Mouse (Mus musculus): ENCODE measurements at regions not wholly inside any gene's neighbourhood (a gene's known extent, or its start where the extent isn't known, plus 50 kb on each side); places are given as distances from the start of the nearest gene placed in this dataset.
A peak's percentile ranks its signal among the peaks of the same experiment; 100 is the strongest.

DNA sequence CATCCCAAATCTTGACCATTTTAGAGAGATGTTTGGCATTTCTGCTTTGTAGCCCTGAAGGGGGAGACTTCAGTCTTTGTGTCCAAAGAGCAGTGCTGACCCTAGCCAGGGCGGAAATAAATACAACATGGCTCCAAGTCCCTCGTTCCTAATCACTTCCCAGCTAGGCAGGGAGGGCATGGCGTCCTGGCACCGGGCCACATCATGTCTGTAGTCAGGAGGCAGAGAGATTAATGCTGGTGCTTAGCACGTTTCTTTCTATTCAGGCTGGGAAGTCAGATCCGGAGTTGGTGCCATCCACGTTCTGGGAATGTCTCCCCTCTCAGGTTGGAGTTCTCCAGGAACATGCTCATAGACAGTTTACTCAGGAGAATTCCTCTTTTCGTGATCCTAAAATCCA, 206.3 kb upstream of the Zfp64 start:
- no peak overlapping the region for H3K4me3 ChIP-seq (ENCODE audit: low read depth, low read length)
- H3K9ac ChIP-seq (ENCODE audit: low read length), result no peak overlapping the region
- no peak for ATAC-seq
- H3K4me2 ChIP-seq (ENCODE audit: low read length), result no peak overlapping the region
- H3K9me3 ChIP-seq (replicated peaks; ENCODE audit: control insufficient read depth, low read length), result no peaks in the 10 kb centered on the region
- DNase-seq (ENCODE audit: low spot score), result no peak
- no peaks in the 10 kb centered on the region for H3K27me3 ChIP-seq (replicated peaks; ENCODE audit: control insufficient read depth, insufficient read depth, low read length)
- H3K36me3 ChIP-seq (ENCODE audit: control insufficient read depth, insufficient read depth, low read length), result no peaks in the 10 kb centered on the region
- no peaks in the 10 kb centered on the region for H3K4me1 ChIP-seq (ENCODE audit: control insufficient read depth, insufficient read depth, low read length)
- H3K27ac ChIP-seq (ENCODE audit: low read depth, low read length), result no peak overlapping the region
- WGBS, result 69% methylated on average over 8 of the region's 8 CpGs

DNA sequence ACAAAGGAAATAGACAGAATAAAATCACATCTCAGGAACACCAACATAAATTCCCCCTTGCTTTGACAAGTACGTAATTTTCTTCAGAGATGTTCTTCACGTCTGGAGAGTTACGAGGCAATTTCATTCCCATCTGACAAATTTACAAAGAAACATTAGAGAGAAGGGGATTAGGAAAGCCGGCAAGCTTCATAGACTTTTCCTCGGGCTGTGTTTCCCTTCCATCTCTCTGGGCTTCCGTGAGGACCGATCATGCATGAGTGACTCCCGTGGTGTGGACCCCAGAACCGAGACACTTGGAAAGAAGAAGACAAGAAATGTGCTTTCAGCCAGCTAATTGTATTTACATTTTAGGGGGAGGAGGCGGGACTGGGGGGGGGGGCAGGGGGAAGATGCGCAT, 203.4 kb upstream of the Zfp64 start:
- Histone ChIP-seq H3K9me3 (replicated peaks; ENCODE audit: control insufficient read depth, low read length) (no peaks in the 10 kb centered on the region), H3K9ac (ENCODE audit: low read length) (no peak overlapping the region), H3K4me2 (ENCODE audit: low read length) (peak overlapping the region; percentile 20; the same call in 1 of the 2 replicates), H3K4me1 (ENCODE audit: control insufficient read depth, insufficient read depth, low read length) (no peaks in the 10 kb centered on the region), H3K4me3 (ENCODE audit: low read depth, low read length) (no peak overlapping the region), H3K36me3 (ENCODE audit: control insufficient read depth, insufficient read depth, low read length) (no peaks in the 10 kb centered on the region), H3K27me3 (replicated peaks; ENCODE audit: control insufficient read depth, insufficient read depth, low read length) (no peaks in the 10 kb centered on the region), H3K27ac (ENCODE audit: low read depth, low read length) (no peak overlapping the region)
- WGBS, result 34% methylated on average over 11 of the region's 11 CpGs
- ATAC-seq (no peak), DNase-seq (ENCODE audit: low spot score) (no peak)

DNA sequence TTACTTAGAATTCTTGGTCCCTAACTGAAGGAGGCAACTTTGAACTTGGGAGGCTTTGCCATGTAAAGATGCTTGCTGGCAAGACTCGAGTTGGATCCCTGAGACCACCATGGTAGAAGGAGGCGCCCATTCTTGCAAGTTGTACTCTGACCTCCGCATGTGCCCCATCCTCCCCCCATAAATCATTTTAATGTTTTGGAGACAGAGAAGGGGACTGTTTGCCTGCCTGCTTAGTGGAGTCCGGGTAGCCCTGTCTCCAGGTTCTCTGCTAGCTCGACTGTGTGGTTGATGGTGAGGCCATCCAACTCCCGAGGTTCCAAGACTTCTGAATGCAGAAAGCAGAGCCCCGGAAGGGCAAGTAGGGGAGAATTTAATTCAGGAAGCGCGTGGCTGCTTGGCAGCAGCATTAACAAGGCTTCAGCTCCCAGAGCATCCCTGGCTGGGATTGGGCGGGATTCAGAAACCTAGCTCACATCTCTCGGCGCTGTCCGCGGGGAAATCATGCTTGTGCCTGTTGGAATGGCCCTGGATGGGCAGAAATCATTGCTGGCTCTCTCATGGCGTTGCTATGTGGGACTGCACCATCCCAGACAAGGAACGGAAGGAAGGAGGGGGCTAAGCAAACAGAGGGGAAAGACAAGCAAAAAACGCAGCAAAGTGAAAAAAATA, 202.8 kb upstream of the Zfp64 start:
- H3K4me2 ChIP-seq (ENCODE audit: low read length), result no peak overlapping the region
- H3K4me1 ChIP-seq (ENCODE audit: control insufficient read depth, insufficient read depth, low read length), result no peaks in the 10 kb centered on the region
- DNase-seq (ENCODE audit: low spot score), result peak; percentile 30
- ATAC-seq, result no peak
- no peaks in the 10 kb centered on the region for H3K27me3 ChIP-seq (replicated peaks; ENCODE audit: control insufficient read depth, insufficient read depth, low read length)
- H3K27ac ChIP-seq (ENCODE audit: low read depth, low read length), result no peak overlapping the region
- 66% methylated on average over 17 of the region's 17 CpGs for WGBS
- no peak overlapping the region for H3K4me3 ChIP-seq (ENCODE audit: low read depth, low read length)
- H3K36me3 ChIP-seq (ENCODE audit: control insufficient read depth, insufficient read depth, low read length), result no peaks in the 10 kb centered on the region
- H3K9ac ChIP-seq (ENCODE audit: low read length), result no peak overlapping the region
- H3K9me3 ChIP-seq (replicated peaks; ENCODE audit: control insufficient read depth, low read length), result no peaks in the 10 kb centered on the region

DNA sequence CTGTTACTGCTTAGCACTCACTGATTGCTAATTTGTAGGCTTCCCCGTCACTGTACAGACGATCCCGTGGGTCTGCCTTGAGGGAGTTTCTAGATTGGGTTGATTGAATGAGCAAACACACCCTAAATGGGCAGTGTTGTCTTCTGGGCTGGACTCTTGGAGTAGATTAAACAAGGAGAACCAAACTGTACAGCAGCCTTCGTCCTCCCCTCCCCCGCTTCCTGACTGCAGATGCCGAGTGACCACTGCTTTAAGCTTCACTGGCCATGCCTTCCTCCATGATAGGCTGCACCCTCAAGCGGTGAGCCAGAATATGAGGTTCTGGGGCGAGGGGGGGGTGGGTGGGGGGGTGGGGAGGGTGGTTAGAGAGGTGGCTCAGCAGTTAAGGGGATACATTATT, 201.5 kb upstream of the Zfp64 start:
- DNase-seq (ENCODE audit: low spot score) (no peak), ATAC-seq (no peak)
- no peak overlapping the region for H3K9ac ChIP-seq (ENCODE audit: low read length)
- no peak overlapping the region for H3K4me3 ChIP-seq (ENCODE audit: low read depth, low read length)
- 78% methylated on average over 8 of the region's 8 CpGs for WGBS
- no peaks in the 10 kb centered on the region for H3K9me3 ChIP-seq (replicated peaks; ENCODE audit: control insufficient read depth, low read length)
- no peak overlapping the region for H3K27ac ChIP-seq (ENCODE audit: low read depth, low read length)
- H3K4me1 ChIP-seq (ENCODE audit: control insufficient read depth, insufficient read depth, low read length), result no peaks in the 10 kb centered on the region
- no peak overlapping the region for H3K4me2 ChIP-seq (ENCODE audit: low read length)
- H3K27me3 ChIP-seq (replicated peaks; ENCODE audit: control insufficient read depth, insufficient read depth, low read length), result no peaks in the 10 kb centered on the region
- H3K36me3 ChIP-seq (ENCODE audit: control insufficient read depth, insufficient read depth, low read length), result no peaks in the 10 kb centered on the region

DNA sequence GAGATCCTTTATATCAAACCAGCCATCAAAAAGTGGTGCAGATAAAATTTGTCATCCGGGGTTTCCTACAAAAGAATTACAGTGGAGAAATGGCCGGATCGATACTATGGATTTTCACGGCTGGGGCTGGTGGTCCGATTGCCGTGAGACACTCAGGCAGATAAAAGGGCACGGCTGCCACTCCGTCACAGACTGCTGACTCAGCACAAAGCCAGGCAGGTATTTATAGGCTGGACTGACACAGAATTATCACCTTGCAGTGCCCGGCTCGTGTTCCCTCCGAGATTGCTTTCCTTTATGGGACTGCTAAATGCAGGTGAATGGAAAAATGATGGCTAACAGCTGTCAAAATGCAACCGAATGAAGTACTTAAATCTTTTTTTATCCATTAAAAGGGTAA, 199.5 kb upstream of the Zfp64 start:
- no peak for ATAC-seq
- no peak overlapping the region for H3K4me3 ChIP-seq (ENCODE audit: low read depth, low read length)
- H3K27me3 ChIP-seq (replicated peaks; ENCODE audit: control insufficient read depth, insufficient read depth, low read length), result no peaks in the 10 kb centered on the region
- H3K27ac ChIP-seq (ENCODE audit: low read depth, low read length), result no peak overlapping the region
- no peaks in the 10 kb centered on the region for H3K4me1 ChIP-seq (ENCODE audit: control insufficient read depth, insufficient read depth, low read length)
- no peak overlapping the region for H3K9ac ChIP-seq (ENCODE audit: low read length)
- H3K9me3 ChIP-seq (replicated peaks; ENCODE audit: control insufficient read depth, low read length), result no peaks in the 10 kb centered on the region
- DNase-seq (ENCODE audit: low spot score), result no peak
- WGBS, result 91% methylated on average over 12 of the region's 12 CpGs
- no peaks in the 10 kb centered on the region for H3K36me3 ChIP-seq (ENCODE audit: control insufficient read depth, insufficient read depth, low read length)
- no peak overlapping the region for H3K4me2 ChIP-seq (ENCODE audit: low read length)

DNA sequence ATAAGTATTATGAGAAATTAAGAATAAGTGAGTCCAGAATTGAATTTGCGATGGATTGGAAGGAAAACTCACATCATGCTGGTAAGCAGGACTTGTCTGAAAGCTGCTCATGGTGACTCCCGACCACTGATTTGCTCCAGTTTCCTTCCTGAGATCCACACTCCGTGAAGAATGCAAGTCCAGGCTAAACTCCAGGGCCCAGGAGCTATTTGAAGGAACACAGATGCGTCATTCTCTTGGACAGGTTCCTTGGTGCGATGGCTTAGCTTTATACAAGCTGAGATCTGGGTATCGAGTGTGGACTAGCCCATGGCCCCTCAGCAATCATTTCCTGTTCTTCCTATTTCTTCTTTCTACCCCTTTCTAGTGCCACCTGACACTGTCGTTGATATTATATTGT, 192.3 kb upstream of the Zfp64 start:
- Histone ChIP-seq H3K4me1 (ENCODE audit: control insufficient read depth, insufficient read depth, low read length) (no peaks in the 10 kb centered on the region), H3K27me3 (replicated peaks; ENCODE audit: control insufficient read depth, insufficient read depth, low read length) (no peaks in the 10 kb centered on the region)

DNA sequence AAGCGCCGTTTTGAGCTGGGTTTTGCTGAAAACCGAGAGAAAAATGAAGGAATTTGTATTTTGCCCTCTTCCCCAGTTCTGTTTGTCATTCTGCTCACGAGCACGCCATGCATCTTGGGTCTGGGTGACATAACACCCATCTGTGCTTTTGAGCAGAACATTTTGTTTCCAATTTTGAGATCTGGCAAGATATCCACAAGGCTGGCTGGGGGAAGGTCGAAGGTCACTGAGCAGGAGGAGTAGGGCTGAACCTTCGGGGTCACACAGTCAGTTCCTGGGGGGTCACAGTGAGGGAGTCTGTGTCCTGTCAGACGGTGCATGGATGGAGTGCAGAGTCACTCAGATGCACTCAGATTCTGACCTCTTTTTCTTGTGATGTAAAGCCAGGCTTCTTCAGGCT, 186.8 kb upstream of the Zfp64 start:
- WGBS, result 85% methylated on average over 8 of the region's 8 CpGs
- Histone ChIP-seq H3K27me3 (replicated peaks; ENCODE audit: control insufficient read depth, insufficient read depth, low read length) (no peaks in the 10 kb centered on the region), H3K4me2 (ENCODE audit: low read length) (no peak overlapping the region), H3K27ac (ENCODE audit: low read depth, low read length) (no peak overlapping the region), H3K36me3 (ENCODE audit: control insufficient read depth, insufficient read depth, low read length) (no peaks in the 10 kb centered on the region), H3K4me3 (ENCODE audit: low read depth, low read length) (no peak overlapping the region), H3K9me3 (replicated peaks; ENCODE audit: control insufficient read depth, low read length) (no peaks in the 10 kb centered on the region), H3K4me1 (ENCODE audit: control insufficient read depth, insufficient read depth, low read length) (no peaks in the 10 kb centered on the region), H3K9ac (ENCODE audit: low read length) (no peak overlapping the region)
- ATAC-seq (no peak), DNase-seq (ENCODE audit: low spot score) (no peak)

More for the DNA sequence above, 192.3 kb upstream of the Zfp64 start:
- H3K36me3 ChIP-seq (ENCODE audit: control insufficient read depth, insufficient read depth, low read length), result no peaks in the 10 kb centered on the region
- no peak for ATAC-seq
- DNase-seq (ENCODE audit: low spot score), result no peak
- H3K9me3 ChIP-seq (replicated peaks; ENCODE audit: control insufficient read depth, low read length), result no peaks in the 10 kb centered on the region
- no peak overlapping the region for H3K4me3 ChIP-seq (ENCODE audit: low read depth, low read length)
- 88% methylated on average over 7 of the region's 7 CpGs for WGBS
- H3K4me2 ChIP-seq (ENCODE audit: low read length), result no peak overlapping the region
- H3K9ac ChIP-seq (ENCODE audit: low read length), result no peak overlapping the region
- no peak overlapping the region for H3K27ac ChIP-seq (ENCODE audit: low read depth, low read length)

DNA sequence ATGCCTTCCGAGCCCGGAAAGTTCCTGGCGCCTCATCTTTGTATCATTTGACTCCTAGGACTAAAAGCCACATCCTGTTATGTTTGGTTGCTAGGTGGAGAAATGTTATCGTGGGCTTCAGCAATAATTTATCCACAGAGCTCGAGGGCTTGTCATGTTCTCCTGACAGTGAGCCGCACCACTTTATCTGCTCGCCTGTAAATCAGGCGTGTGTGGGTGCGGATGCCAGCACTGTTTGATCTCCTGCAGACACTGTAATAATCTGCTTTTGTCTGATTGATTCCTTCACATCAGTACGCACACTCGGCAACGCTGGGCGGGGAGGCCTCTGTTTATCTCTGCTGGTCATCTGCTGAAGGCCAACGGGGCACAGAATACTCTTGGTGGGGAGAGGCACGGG, 178.5 kb upstream of the Zfp64 start:
- H3K4me1 ChIP-seq (ENCODE audit: control insufficient read depth, insufficient read depth, low read length), result no peaks in the 10 kb centered on the region
- no peak overlapping the region for H3K4me3 ChIP-seq (ENCODE audit: low read depth, low read length)
- H3K4me2 ChIP-seq (ENCODE audit: low read length), result no peak overlapping the region
- no peak overlapping the region for H3K9ac ChIP-seq (ENCODE audit: low read length)
- H3K27ac ChIP-seq (ENCODE audit: low read depth, low read length), result no peak overlapping the region
- 81% methylated on average over 15 of the region's 15 CpGs for WGBS
- ATAC-seq (no peak), DNase-seq (ENCODE audit: low spot score) (no peak)
- no peaks in the 10 kb centered on the region for H3K9me3 ChIP-seq (replicated peaks; ENCODE audit: control insufficient read depth, low read length)
- H3K27me3 ChIP-seq (replicated peaks; ENCODE audit: control insufficient read depth, insufficient read depth, low read length), result no peaks in the 10 kb centered on the region
- no peaks in the 10 kb centered on the region for H3K36me3 ChIP-seq (ENCODE audit: control insufficient read depth, insufficient read depth, low read length)

DNA sequence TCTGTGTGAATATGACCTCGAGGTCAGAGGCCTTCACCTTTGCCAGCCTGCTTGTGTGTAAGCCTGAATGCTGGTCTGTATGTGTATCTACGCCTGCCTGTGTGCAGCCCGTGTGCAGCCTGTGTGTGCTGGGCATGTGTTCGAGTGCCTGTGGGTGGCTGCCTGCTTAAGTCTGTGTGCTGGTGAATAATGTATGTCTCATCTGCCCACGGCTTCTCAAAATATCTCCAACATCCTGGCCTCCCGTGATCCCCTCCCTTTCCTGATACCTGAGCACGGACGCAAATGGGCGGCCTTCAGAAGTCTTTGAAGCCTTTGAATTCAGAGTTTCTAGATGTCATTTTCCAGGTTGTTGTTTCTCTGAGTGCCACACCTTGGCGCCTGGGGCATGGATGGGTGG, 170.1 kb upstream of the Zfp64 start:
- 90% methylated on average over 10 of the region's 10 CpGs for WGBS
- no peak overlapping the region for H3K4me3 ChIP-seq (ENCODE audit: low read depth, low read length)
- no peaks in the 10 kb centered on the region for H3K36me3 ChIP-seq (ENCODE audit: control insufficient read depth, insufficient read depth, low read length)
- H3K27ac ChIP-seq (ENCODE audit: low read depth, low read length), result no peak overlapping the region
- DNase-seq (ENCODE audit: low spot score) (no peak), ATAC-seq (no peak)
- no peaks in the 10 kb centered on the region for H3K27me3 ChIP-seq (replicated peaks; ENCODE audit: control insufficient read depth, insufficient read depth, low read length)
- no peaks in the 10 kb centered on the region for H3K4me1 ChIP-seq (ENCODE audit: control insufficient read depth, insufficient read depth, low read length)
- H3K9ac ChIP-seq (ENCODE audit: low read length), result no peak overlapping the region
- H3K9me3 ChIP-seq (replicated peaks; ENCODE audit: control insufficient read depth, low read length), result no peaks in the 10 kb centered on the region
- no peak overlapping the region for H3K4me2 ChIP-seq (ENCODE audit: low read length)
